Mouse (Mus musculus): ENCODE measurements around the gene Galk1. TPM values are rescaled to one million over a fixed set of nuclear protein-coding genes. Genes with fewer than 3 reads are reported as not detected.
A peak's percentile ranks its signal among the peaks of the same experiment; 100 is the strongest.

Galk1 gene
- polyA plus RNA-seq, 1 experiment from 2014 or later = 387 TPM

DNA sequence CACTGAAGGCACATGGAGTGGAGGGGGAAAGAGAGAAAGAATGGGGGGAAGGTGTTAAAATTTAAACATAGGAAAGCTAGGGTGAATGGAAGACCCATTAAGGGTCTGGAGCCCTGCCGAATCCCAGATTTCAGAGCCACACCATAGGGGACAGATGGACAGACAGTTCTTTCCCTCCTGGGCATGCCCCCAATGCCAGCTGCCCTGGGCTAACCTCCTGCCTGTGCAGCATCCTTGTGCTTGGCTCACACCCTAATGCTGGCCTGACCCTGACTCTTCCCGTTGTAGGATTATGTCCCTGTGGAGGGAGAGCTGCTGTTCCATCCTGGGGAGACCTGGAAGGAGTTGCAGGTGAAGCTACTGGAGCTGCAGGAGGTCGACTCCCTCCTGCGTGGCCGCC lies 14.9 kb downstream of the Galk1 start:
- no peak overlapping the region for H3K27ac ChIP-seq (ENCODE audit: low read depth, low read length)
- no peak overlapping the region for H3K4me2 ChIP-seq (replicated peaks; ENCODE audit: low read depth)
- TF ChIP-seq CTCF (IDR thresholded peaks at IDR 0.05; ENCODE audit: low read depth) = no peak
- H3K4me1 ChIP-seq (replicated peaks; ENCODE audit: control insufficient read depth, insufficient read depth, low read length) = no peaks in the 10 kb centered on the region
- 75% methylated on average over 5 of the region's 5 CpGs for WGBS
- no peak for ATAC-seq
- peaks cover 18% of the 10 kb centered on the region; the same call in 1 of the 2 replicates for H3K36me3 ChIP-seq (ENCODE audit: control insufficient read depth, insufficient read depth)
- no peak overlapping the region for H3K4me3 ChIP-seq (ENCODE audit: low read depth, low read length)
- no peaks in the 10 kb centered on the region for H3K9me3 ChIP-seq (ENCODE audit: control insufficient read depth)
- H3K9ac ChIP-seq (ENCODE audit: low read depth, low read length) = no peak overlapping the region
- no peaks in the 10 kb centered on the region for H3K27me3 ChIP-seq (replicated peaks; ENCODE audit: control insufficient read depth, insufficient read depth, low read length)

GRCm38 (mm10) chr11:115997047-115997446 lies 15.5 kb downstream of the Galk1 start:
- no peaks in the 10 kb centered on the region for H3K4me1 ChIP-seq (replicated peaks; ENCODE audit: control insufficient read depth, insufficient read depth, low read length)
- TF ChIP-seq CTCF (IDR thresholded peaks at IDR 0.05; ENCODE audit: low read depth) = no peak
- no peak overlapping the region for H3K4me3 ChIP-seq (ENCODE audit: low read depth, low read length)
- no peak overlapping the region for H3K4me2 ChIP-seq (replicated peaks; ENCODE audit: low read depth)
- 77% methylated on average over 4 of the region's 4 CpGs for WGBS
- no peak overlapping the region for H3K27ac ChIP-seq (ENCODE audit: low read depth, low read length)
- no peak overlapping the region for H3K9ac ChIP-seq (ENCODE audit: low read depth, low read length)
- no peaks in the 10 kb centered on the region for H3K27me3 ChIP-seq (replicated peaks; ENCODE audit: control insufficient read depth, insufficient read depth, low read length)
- H3K9me3 ChIP-seq (ENCODE audit: control insufficient read depth) = no peaks in the 10 kb centered on the region
- H3K36me3 ChIP-seq (ENCODE audit: control insufficient read depth, insufficient read depth) = peaks cover 21% of the 10 kb centered on the region; the same call in 1 of the 2 replicates
- ATAC-seq = no peak

GRCm38 (mm10) chr11:115995256-115995655 lies 17.3 kb downstream of the Galk1 start:
- Histone ChIP-seq H3K4me1 (replicated peaks; ENCODE audit: control insufficient read depth, insufficient read depth, low read length) (no peaks in the 10 kb centered on the region), H3K4me2 (replicated peaks; ENCODE audit: low read depth) (no peak overlapping the region), H3K36me3 (ENCODE audit: control insufficient read depth, insufficient read depth) (peaks cover 24% of the 10 kb centered on the region; the same call in 1 of the 2 replicates), H3K27ac (ENCODE audit: low read depth, low read length) (no peak overlapping the region), H3K4me3 (ENCODE audit: low read depth, low read length) (no peak overlapping the region), H3K27me3 (replicated peaks; ENCODE audit: control insufficient read depth, insufficient read depth, low read length) (no peaks in the 10 kb centered on the region), H3K9me3 (ENCODE audit: control insufficient read depth) (no peaks in the 10 kb centered on the region), H3K9ac (ENCODE audit: low read depth, low read length) (no peak overlapping the region)
- no peak for ATAC-seq
- no peak for TF ChIP-seq CTCF (IDR thresholded peaks at IDR 0.05; ENCODE audit: low read depth)
- WGBS = 84% methylated on average over 3 of the region's 3 CpGs

DNA sequence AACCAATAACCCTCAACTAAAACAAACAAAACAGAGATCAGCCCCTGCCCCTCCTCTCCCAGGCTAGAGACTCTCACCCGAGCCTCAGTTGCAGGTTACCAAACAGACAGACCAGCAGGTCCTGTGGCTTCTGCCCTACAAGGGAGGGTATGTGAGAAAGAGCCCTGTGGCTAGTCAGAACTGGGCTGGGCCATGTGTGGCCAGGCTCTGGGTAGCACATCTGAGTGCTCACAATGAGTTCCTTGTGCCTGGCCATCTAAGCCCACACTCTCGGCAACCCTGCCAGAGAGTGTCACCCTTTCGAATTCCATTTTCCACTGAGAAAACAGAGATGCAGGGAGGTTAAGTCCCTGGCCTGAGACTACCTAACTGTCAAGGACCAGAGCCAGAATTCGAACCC lies 20.4 kb downstream of the Galk1 start:
- no peak overlapping the region for H3K27ac ChIP-seq (ENCODE audit: low read depth, low read length)
- H3K27me3 ChIP-seq (replicated peaks; ENCODE audit: control insufficient read depth, insufficient read depth, low read length) = no peaks in the 10 kb centered on the region
- no peak overlapping the region for H3K4me3 ChIP-seq (ENCODE audit: low read depth, low read length)
- H3K36me3 ChIP-seq (ENCODE audit: control insufficient read depth, insufficient read depth) = peaks cover 40% of the 10 kb centered on the region; the same call in 1 of the 2 replicates
- TF ChIP-seq CTCF (IDR thresholded peaks at IDR 0.05; ENCODE audit: low read depth) = no peak
- H3K9me3 ChIP-seq (ENCODE audit: control insufficient read depth) = no peaks in the 10 kb centered on the region
- 61% methylated on average over 4 of the region's 4 CpGs for WGBS
- H3K9ac ChIP-seq (ENCODE audit: low read depth, low read length) = no peak overlapping the region
- ATAC-seq = no peak
- H3K4me2 ChIP-seq (replicated peaks; ENCODE audit: low read depth) = no peak overlapping the region
- H3K4me1 ChIP-seq (replicated peaks; ENCODE audit: control insufficient read depth, insufficient read depth, low read length) = no peaks in the 10 kb centered on the region

- Histone ChIP-seq H3K4me1 (replicated peaks; ENCODE audit: control insufficient read depth, insufficient read depth, low read length) (no peaks in the 10 kb centered on the region), H3K9ac (ENCODE audit: low read depth, low read length) (no peak overlapping the region), H3K27ac (ENCODE audit: low read depth, low read length) (no peak overlapping the region), H3K27me3 (replicated peaks; ENCODE audit: control insufficient read depth, insufficient read depth, low read length) (no peaks in the 10 kb centered on the region), H3K4me2 (replicated peaks; ENCODE audit: low read depth) (0 out of 2 replicates have a peak overlapping the region, but pooled peaks have one; percentile 17), H3K9me3 (ENCODE audit: control insufficient read depth) (no peaks in the 10 kb centered on the region), H3K36me3 (ENCODE audit: control insufficient read depth, insufficient read depth) (peaks cover 45% of the 10 kb centered on the region; the same call in 1 of the 2 replicates), H3K4me3 (ENCODE audit: low read depth, low read length) (no peak overlapping the region)
- ATAC-seq = no peak
- WGBS = 41% methylated on average over 15 of the region's 15 CpGs
- no peak for TF ChIP-seq CTCF (IDR thresholded peaks at IDR 0.05; ENCODE audit: low read depth)
Observed at GRCm38 (mm10) chr11:115989686-115990085, 22.8 kb downstream of the Galk1 start.

DNA sequence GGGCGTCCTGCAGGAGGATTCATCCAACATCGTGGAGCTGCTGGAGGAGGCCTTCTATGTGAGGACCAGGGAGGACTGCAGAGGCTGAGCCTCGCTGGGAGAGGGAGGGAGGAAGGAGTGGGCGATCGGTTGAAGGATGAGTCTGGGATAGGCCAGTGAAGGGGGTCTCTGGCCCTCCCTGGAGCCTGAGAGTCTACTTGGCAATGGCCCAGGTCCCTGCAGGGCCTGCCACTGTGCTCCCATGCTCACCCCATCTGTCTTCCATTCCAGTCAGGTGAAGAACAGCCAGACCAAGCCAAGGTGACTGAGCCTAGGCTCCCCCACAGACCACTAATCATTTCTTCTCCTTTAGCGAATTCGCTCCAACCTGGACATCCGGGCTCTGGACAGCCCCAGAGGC lies 29.2 kb downstream of the Galk1 start:
- no peak overlapping the region for H3K4me2 ChIP-seq (replicated peaks; ENCODE audit: low read depth)
- no peak overlapping the region for H3K4me3 ChIP-seq (ENCODE audit: low read depth, low read length)
- no peaks in the 10 kb centered on the region for H3K4me1 ChIP-seq (replicated peaks; ENCODE audit: control insufficient read depth, insufficient read depth, low read length)
- TF ChIP-seq CTCF (IDR thresholded peaks at IDR 0.05; ENCODE audit: low read depth) = no peak
- H3K36me3 ChIP-seq (ENCODE audit: control insufficient read depth, insufficient read depth) = peaks cover 43% of the 10 kb centered on the region
- no peak overlapping the region for H3K9ac ChIP-seq (ENCODE audit: low read depth, low read length)
- H3K27ac ChIP-seq (ENCODE audit: low read depth, low read length) = no peak overlapping the region
- H3K27me3 ChIP-seq (replicated peaks; ENCODE audit: control insufficient read depth, insufficient read depth, low read length) = no peaks in the 10 kb centered on the region
- ATAC-seq = no peak
- H3K9me3 ChIP-seq (ENCODE audit: control insufficient read depth) = no peaks in the 10 kb centered on the region
- WGBS = 80% methylated on average over 8 of the region's 8 CpGs

DNA sequence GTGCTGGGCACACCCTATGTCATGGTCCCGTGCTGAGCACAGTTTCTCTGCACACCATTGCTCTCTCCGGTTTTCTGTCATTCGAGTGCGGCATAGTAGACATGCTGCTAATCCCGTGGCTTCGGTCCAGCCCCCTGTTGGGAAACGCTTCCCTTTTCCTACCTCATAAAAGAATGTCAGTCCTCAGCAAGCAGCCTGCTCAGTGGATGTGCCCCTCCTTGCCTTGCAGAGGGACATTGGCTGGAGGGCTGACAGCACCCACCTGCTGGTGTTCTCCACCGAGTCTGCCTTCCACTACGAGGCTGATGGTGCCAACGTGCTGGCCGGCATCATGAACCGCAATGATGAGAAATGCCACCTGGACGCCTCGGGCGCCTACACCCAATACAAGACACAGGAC lies 30.0 kb downstream of the Galk1 start:
- Histone ChIP-seq H3K27me3 (replicated peaks; ENCODE audit: control insufficient read depth, insufficient read depth, low read length) (no peaks in the 10 kb centered on the region), H3K9ac (ENCODE audit: low read depth, low read length) (no peak overlapping the region), H3K4me2 (replicated peaks; ENCODE audit: low read depth) (no peak overlapping the region), H3K27ac (ENCODE audit: low read depth, low read length) (no peak overlapping the region), H3K4me1 (replicated peaks; ENCODE audit: control insufficient read depth, insufficient read depth, low read length) (no peaks in the 10 kb centered on the region), H3K9me3 (ENCODE audit: control insufficient read depth) (no peaks in the 10 kb centered on the region), H3K4me3 (ENCODE audit: low read depth, low read length) (no peak overlapping the region), H3K36me3 (ENCODE audit: control insufficient read depth, insufficient read depth) (peaks cover 37% of the 10 kb centered on the region)
- no peak for ATAC-seq
- TF ChIP-seq CTCF (IDR thresholded peaks at IDR 0.05; ENCODE audit: low read depth) = no peak
- 95% methylated on average over 15 of the region's 15 CpGs for WGBS
